Mouse (Mus musculus): ENCODE data around the gene Dysf. TPM values are rescaled to one million over a fixed set of nuclear protein-coding genes. Genes with fewer than 3 reads are reported as not detected.

Dysf gene
- total and polyA plus RNA-seq, 3 experiments: 51.1 to 100 (median 87.4) TPM

DNA sequence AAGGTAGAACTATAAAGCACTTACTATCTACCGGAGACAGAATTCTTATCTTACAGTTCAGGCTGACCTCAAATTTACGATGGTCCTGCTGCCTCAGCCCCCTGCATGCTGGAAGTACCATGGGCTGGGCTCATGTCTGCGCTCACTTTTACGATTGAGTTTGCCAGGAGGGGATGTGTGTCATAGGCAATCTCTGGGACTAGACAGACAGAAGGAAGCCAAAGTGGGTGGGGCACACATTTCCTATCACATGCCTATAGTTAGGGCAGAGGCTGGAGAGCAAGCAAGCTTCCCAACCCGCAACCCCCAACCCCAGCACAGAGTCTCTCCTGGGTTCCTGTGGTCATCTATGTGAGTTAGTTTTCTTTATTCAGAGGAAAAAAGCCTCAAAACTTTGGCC, 59.8 kb downstream of the Dysf start:
- Histone ChIP-seq H3K4me3 (no peak overlapping the region), H3K27ac (no peak overlapping the region), H3K27me3 (ENCODE audit: control insufficient read depth, insufficient read depth, low read length) (no peaks in the 10 kb centered on the region), H3K36me3 (ENCODE audit: control insufficient read depth, insufficient read depth, low read length) (no peaks in the 10 kb centered on the region), H3K79me2 (replicated peaks; ENCODE audit: control insufficient read depth, insufficient read depth, low read length) (no peaks in the 10 kb centered on the region), H3K4me1 (ENCODE audit: control insufficient read depth, insufficient read depth, low read length) (no peaks in the 10 kb centered on the region; the same call in 1 of the 2 replicates), H3K9ac (ENCODE audit: low read depth, low read length) (no peak overlapping the region)
- no peak for DNase-seq
- TF ChIP-seq CTCF (IDR thresholded peaks at IDR 0.05) (no peak), EP300 (IDR thresholded peaks at IDR 0.05; ENCODE audit: insufficient read depth, low read depth, low read length) (no peak), POLR2A (IDR thresholded peaks at IDR 0.05; ENCODE audit: insufficient read depth, low read depth, low read length) (no peak)
- WGBS: 35% methylated on average over 5 of the region's 5 CpGs
- intact Hi-C loops (cut with DNase I): no loop called here

DNA sequence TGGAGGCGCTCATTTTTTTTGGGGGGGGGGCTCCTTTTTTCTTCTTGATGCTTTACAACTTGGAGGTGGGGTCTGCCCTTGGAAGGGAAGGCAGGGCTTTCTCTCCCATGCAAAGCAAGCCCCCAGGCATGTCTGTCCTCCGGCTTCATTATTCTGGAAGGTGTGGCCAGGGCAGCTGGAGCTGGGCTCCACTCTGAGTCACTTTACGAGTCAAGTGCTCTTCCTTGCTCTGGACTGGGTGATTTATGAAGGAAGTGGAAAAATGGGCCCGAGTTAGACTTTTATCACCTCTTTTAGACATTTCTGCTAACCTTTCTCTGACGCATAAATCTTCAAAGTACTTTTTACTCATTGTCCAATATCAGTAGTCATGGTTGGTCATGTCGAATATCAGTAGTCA, 61.9 kb downstream of the Dysf start:
- TF ChIP-seq POLR2A (IDR thresholded peaks at IDR 0.05; ENCODE audit: insufficient read depth, low read depth, low read length): no peak
- TF ChIP-seq EP300 (IDR thresholded peaks at IDR 0.05; ENCODE audit: insufficient read depth, low read depth, low read length): no peak
- no peak for TF ChIP-seq CTCF (IDR thresholded peaks at IDR 0.05)
- 75% methylated on average over 6 of the region's 6 CpGs for WGBS
- intact Hi-C loops (cut with DNase I): no loop called here
- Histone ChIP-seq H3K4me1 (ENCODE audit: control insufficient read depth, insufficient read depth, low read length) (no peaks in the 10 kb centered on the region; the same call in 1 of the 2 replicates), H3K27ac (no peak overlapping the region), H3K79me2 (replicated peaks; ENCODE audit: control insufficient read depth, insufficient read depth, low read length) (no peaks in the 10 kb centered on the region), H3K9ac (ENCODE audit: low read depth, low read length) (no peak overlapping the region), H3K36me3 (ENCODE audit: control insufficient read depth, insufficient read depth, low read length) (no peaks in the 10 kb centered on the region), H3K27me3 (ENCODE audit: control insufficient read depth, insufficient read depth, low read length) (no peaks in the 10 kb centered on the region), H3K4me3 (no peak overlapping the region)
- no peak for DNase-seq

DNA sequence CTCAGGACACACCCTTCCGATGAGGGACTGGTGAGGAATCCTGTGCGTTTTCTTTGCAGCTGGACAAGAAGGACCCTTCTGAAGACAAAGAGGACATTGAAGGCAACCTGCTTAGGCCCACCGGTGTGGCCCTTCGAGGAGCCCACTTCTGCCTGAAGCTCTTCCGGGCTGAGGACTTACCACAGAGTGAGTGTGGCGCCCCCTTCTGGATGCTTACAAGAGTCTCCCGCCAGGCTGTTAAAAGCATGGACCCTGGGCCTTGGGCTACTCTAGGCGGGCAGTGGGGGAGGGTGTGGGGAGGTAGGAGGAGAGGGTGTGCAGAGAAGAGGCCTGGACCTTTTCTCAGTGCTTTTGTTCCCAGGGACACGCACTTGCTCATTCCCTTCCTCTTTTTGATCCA, 64.2 kb downstream of the Dysf start:
- WGBS: 69% methylated on average over 9 of the region's 9 CpGs
- intact Hi-C loops (cut with DNase I): no loop called here
- no peak for DNase-seq
- H3K36me3 ChIP-seq (ENCODE audit: control insufficient read depth, insufficient read depth, low read length): no peaks in the 10 kb centered on the region
- no peaks in the 10 kb centered on the region; the same call in 1 of the 2 replicates for H3K4me1 ChIP-seq (ENCODE audit: control insufficient read depth, insufficient read depth, low read length)
- no peak overlapping the region for H3K27ac ChIP-seq
- no peak overlapping the region for H3K4me3 ChIP-seq
- H3K9ac ChIP-seq (ENCODE audit: low read depth, low read length): no peak overlapping the region
- H3K79me2 ChIP-seq (replicated peaks; ENCODE audit: control insufficient read depth, insufficient read depth, low read length): no peaks in the 10 kb centered on the region
- H3K27me3 ChIP-seq (ENCODE audit: control insufficient read depth, insufficient read depth, low read length): no peaks in the 10 kb centered on the region
- TF ChIP-seq CTCF (IDR thresholded peaks at IDR 0.05): peak; percentile 65
- TF ChIP-seq EP300 (IDR thresholded peaks at IDR 0.05; ENCODE audit: insufficient read depth, low read depth, low read length): no peak

DNA sequence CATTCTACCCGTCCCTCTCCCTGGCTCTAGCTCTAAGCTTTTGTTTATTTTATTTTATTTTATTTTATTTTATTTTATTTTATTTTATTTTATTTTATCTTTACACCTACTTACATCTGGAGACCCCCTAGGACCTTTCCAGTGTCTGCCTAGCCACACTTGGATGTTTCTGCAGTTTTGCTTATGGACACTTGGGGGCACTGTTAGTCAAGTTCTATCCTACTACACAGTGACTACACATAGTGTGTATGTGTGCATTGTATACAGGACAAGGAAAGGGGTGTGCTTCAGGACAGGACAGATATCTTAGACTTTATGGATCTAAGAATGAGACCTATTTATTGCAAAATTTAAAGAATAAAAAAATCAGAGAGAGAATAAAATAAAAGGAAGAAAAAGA, 69.8 kb downstream of the Dysf start:
- intact Hi-C loops (cut with DNase I): no loop called here
- 90% methylated on average over 1 of the region's 1 CpGs for WGBS
- no peaks in the 10 kb centered on the region for H3K79me2 ChIP-seq (replicated peaks; ENCODE audit: control insufficient read depth, insufficient read depth, low read length)
- no peaks in the 10 kb centered on the region for H3K4me1 ChIP-seq (ENCODE audit: control insufficient read depth, insufficient read depth, low read length)
- H3K9ac ChIP-seq (ENCODE audit: low read depth, low read length): no peak overlapping the region
- H3K36me3 ChIP-seq (ENCODE audit: control insufficient read depth, insufficient read depth, low read length): no peaks in the 10 kb centered on the region
- H3K27ac ChIP-seq: no peak overlapping the region
- no peak for DNase-seq
- no peaks in the 10 kb centered on the region for H3K27me3 ChIP-seq (ENCODE audit: control insufficient read depth, insufficient read depth, low read length)
- no peak overlapping the region for H3K4me3 ChIP-seq
- TF ChIP-seq POLR2A (IDR thresholded peaks at IDR 0.05; ENCODE audit: insufficient read depth, low read depth, low read length) (no peak), CTCF (IDR thresholded peaks at IDR 0.05) (peak; percentile 67)

DNA sequence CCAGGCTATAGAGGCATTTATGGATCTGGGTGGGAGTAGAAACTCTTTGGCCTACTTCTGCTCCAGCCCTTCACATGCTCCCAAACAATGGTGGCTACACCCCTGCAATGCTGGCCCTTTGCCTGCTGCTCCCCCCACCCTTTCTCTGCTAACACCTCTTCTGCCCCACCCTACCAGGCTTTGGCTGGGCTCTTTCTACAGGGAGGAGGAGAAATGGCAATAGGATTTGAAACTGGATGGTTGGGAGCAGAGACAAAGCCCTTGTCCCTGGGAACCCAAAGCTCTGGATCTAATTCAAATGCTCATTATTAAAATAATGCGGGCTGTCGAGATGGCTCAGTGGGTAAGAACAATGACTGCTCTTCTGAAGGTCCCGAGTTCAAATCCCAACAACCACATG, 72.2 kb downstream of the Dysf start:
- DNase-seq: no peak
- TF ChIP-seq CTCF (IDR thresholded peaks at IDR 0.05) (no peak), POLR2A (IDR thresholded peaks at IDR 0.05; ENCODE audit: insufficient read depth, low read depth, low read length) (no peak), EP300 (IDR thresholded peaks at IDR 0.05; ENCODE audit: insufficient read depth, low read depth, low read length) (no peak)
- Histone ChIP-seq H3K4me1 (ENCODE audit: control insufficient read depth, insufficient read depth, low read length) (no peaks in the 10 kb centered on the region; the same call in 1 of the 2 replicates), H3K79me2 (replicated peaks; ENCODE audit: control insufficient read depth, insufficient read depth, low read length) (no peaks in the 10 kb centered on the region), H3K36me3 (ENCODE audit: control insufficient read depth, insufficient read depth, low read length) (no peaks in the 10 kb centered on the region), H3K9ac (ENCODE audit: low read depth, low read length) (no peak overlapping the region), H3K27ac (no peak overlapping the region), H3K4me3 (no peak overlapping the region), H3K27me3 (ENCODE audit: control insufficient read depth, insufficient read depth, low read length) (no peaks in the 10 kb centered on the region)
- intact Hi-C loops (cut with DNase I): no loop called here
- WGBS: 87% methylated on average over 3 of the region's 3 CpGs

DNA sequence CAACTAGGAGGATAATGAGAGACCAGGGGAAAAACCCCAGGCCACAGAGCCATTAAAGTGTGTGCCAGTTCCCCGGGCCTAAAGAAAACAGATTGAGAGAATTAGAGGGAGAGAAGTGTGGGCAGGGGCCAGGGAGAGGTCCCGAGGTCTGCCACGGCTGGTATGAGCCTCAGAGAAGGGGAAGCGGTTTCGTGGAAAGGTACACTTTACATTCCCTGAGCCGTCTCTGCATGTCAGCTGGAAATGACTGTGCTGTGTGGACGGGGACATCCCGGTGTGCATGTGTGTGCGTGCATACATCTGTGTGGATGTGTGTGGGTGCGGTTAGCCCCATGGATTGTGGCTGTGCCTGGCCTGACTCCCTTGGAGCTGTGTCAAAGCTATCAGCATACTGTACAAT, 76.4 kb downstream of the Dysf start:
- 66% methylated on average over 10 of the region's 10 CpGs for WGBS
- H3K4me1 ChIP-seq (ENCODE audit: control insufficient read depth, insufficient read depth, low read length): peaks cover 2% of the 10 kb centered on the region
- H3K9ac ChIP-seq (ENCODE audit: low read depth, low read length): no peak overlapping the region
- H3K36me3 ChIP-seq (ENCODE audit: control insufficient read depth, insufficient read depth, low read length): no peaks in the 10 kb centered on the region
- no peaks in the 10 kb centered on the region for H3K27me3 ChIP-seq (ENCODE audit: control insufficient read depth, insufficient read depth, low read length)
- no peak overlapping the region for H3K4me3 ChIP-seq
- H3K27ac ChIP-seq: no peak overlapping the region
- intact Hi-C loops (cut with DNase I): no loop called here
- no peaks in the 10 kb centered on the region for H3K79me2 ChIP-seq (replicated peaks; ENCODE audit: control insufficient read depth, insufficient read depth, low read length)
- TF ChIP-seq EP300 (IDR thresholded peaks at IDR 0.05; ENCODE audit: insufficient read depth, low read depth, low read length) (no peak), CTCF (IDR thresholded peaks at IDR 0.05) (no peak), POLR2A (IDR thresholded peaks at IDR 0.05; ENCODE audit: insufficient read depth, low read depth, low read length) (no peak)
- DNase-seq: no peak

Measured in heart, adult 2 months (tissue).